Mouse (Mus musculus) adrenal gland, adult 2 months (tissue): Measurements from ENCODE around the gene Pmfbp1. TPM values are rescaled to one million over a fixed set of nuclear protein-coding genes. Genes with fewer than 3 reads are reported as not detected.

Experiments
- DNase-seq: peaks from one replicate; pipeline ENCODE4 v3.0.0; 2021
- polyA plus RNA-seq: library from polyadenylated mRNA; depleted of rRNA; stranded (reverse); fragments of >200 nt; gene quantifications from 2 replicates; pipeline ENCODE4 v1.2.3, GENCODE M21; 2012; rRNA removed
- total RNA-seq, 2 experiments: library from RNA; stranded (reverse); gene quantifications; 2 replicates each; pipeline ENCODE4 v1.2.3; 2021

The Pmfbp1 gene
- total and polyA plus RNA-seq, 3 experiments, result not detected

GRCm38 (mm10) chr8:109591367-109591766, 97.5 kb downstream of the Pmfbp1 start:
- no peak for DNase-seq

GRCm38 (mm10) chr8:109592164-109592563, 98.3 kb downstream of the Pmfbp1 start:
- no peak for DNase-seq

Other genes starting within 250 kb of the Pmfbp1 start
- gene Dhx38, start 71.8 kb downstream of the Pmfbp1 start, total RNA-seq, result 10 to 100 TPM; 22.2 to 23.4 TPM
- gene Dhx38, start 71.8 kb downstream of the Pmfbp1 start, polyA plus RNA-seq, result 13.3 and 15.0 TPM in 2 replicates
- 10 to 100 TPM; 12.5 to 13.3 TPM for gene Txnl4b, start 71.9 kb downstream of the Pmfbp1 start, total RNA-seq
- 2.4 and 4.2 TPM in 2 replicates for gene Txnl4b, start 71.9 kb downstream of the Pmfbp1 start, polyA plus RNA-seq
- 100 to 1,000 TPM; 158 to 462 TPM for gene Hp, start 85.1 kb downstream of the Pmfbp1 start, total RNA-seq
- 81.5 and 171 TPM in 2 replicates for gene Hp, start 85.1 kb downstream of the Pmfbp1 start, polyA plus RNA-seq
- gene Dhodh, start 114.6 kb downstream of the Pmfbp1 start, total RNA-seq, result 10 to 100 TPM; 19.9 to 20.1 TPM
- 24.9 and 27.3 TPM in 2 replicates for gene Dhodh, start 114.6 kb downstream of the Pmfbp1 start, polyA plus RNA-seq
- gene Pkd1l3, start 120.5 kb downstream of the Pmfbp1 start, total RNA-seq, result under 1 TPM; 0.17 to 0.24 TPM
- 0.08 TPM in 2 replicates for gene Pkd1l3, start 120.5 kb downstream of the Pmfbp1 start, polyA plus RNA-seq
- gene Ist1, start 199.2 kb downstream of the Pmfbp1 start, total RNA-seq, result 10 to 100 TPM; 72.7 to 89.3 TPM
- gene Ist1, start 199.2 kb downstream of the Pmfbp1 start, polyA plus RNA-seq, result 20.5 and 26.6 TPM in 2 replicates
- gene Zfp821, start 211.5 kb downstream of the Pmfbp1 start, total RNA-seq, result 10 to 100 TPM in 1 of 2 experiments, 1 to 10 TPM in 1; 8.6 to 12.1 TPM
- gene Zfp821, start 211.5 kb downstream of the Pmfbp1 start, polyA plus RNA-seq, result 6.6 and 9.0 TPM in 2 replicates
- 10 to 100 TPM; 38.5 to 45.5 TPM for gene Atxn1l, start 243.7 kb downstream of the Pmfbp1 start, total RNA-seq
- gene Atxn1l, start 243.7 kb downstream of the Pmfbp1 start, polyA plus RNA-seq, result 8.8 and 9.8 TPM in 2 replicates